Mouse (Mus musculus) left cerebral cortex, postnatal 10 days (tissue): Measurements from ENCODE around the gene Lrp1. TPM values are rescaled to one million over a fixed set of nuclear protein-coding genes. Genes with fewer than 3 reads are reported as not detected.

ENCODE experiments used
- DNase-seq, 2 experiments: peaks; one replicate each; pipeline ENCODE4 v3.0.0; 2021 to 2022; ENCODE audit warnings: low spot score in 2 of 2, mixed read lengths in 1 of 2; ENCODE audit errors: extremely low spot score in 1 of 2
- intact Hi-C: fragments of 180-260 bp; cut with DNase I; formaldehyde crosslinking; loops from one replicate; pipeline ENCODE4 v1.15.1; 2025
- total RNA-seq, 2 experiments: library from RNA; stranded (reverse); gene quantifications; 2 replicates each; pipeline ENCODE4 v1.2.3; 2021

Lrp1 gene
- total RNA-seq, 2 experiments from 2014 or later: 264 to 283 TPM

DNA sequence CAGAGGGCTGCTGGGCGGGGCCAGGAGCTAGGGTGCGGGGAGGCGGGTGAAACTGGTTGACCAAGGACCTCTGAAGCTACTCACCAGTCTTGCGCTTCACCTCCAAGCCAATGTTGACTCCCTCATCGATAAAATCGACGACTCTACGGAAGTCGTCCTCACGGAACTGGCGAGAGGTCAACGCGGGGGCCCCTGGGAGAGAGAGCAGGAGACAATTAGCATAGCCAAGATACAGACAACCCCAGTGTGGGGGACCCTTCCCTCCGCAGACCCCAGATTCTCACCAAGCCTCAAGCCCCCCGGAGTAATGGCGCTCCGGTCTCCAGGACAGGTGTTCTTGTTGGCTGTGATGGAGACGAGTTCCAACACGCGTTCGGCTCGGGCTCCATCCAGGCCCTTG lies 103.0 kb downstream of the Lrp1 start:
- intact Hi-C loops: no loop called here
- no peak for DNase-seq

DNA sequence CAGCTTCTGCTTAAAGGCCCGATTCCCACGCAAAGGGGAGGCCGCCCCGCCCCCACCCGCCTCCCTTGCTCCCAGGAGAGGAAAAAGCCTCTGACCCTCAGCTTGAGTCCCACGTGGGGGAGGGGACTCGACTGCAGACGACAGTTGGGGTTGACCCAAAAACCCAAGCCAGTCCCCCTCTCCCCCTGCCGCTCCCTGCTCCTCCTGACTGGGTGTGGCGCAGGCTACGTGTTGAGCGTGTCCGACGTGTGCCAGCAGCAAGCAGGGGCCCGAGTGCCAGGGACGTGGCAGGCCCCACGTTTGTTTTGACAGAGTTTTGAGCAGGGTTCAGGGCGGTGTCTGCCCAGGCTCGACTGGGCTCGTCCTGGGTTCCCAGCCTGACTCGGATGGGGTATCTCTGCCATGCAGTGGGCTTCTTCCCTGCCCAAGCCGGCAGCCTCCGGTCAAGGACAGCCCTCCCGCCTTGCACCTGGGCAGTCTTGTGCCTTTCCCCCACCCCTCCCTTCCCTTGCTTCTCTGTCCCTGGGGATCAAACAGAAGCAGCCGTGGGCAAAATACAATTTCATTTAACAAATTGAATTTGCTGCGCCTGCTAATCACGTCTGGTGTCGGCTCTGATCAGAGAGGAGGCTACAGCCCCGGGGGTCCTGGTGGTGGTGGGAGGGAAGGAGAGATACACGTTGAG lies 104.2 kb downstream of the Lrp1 start:
- intact Hi-C loops: no loop called here
- DNase-seq: peak in 1 of 2 experiments; percentile 80

DNA sequence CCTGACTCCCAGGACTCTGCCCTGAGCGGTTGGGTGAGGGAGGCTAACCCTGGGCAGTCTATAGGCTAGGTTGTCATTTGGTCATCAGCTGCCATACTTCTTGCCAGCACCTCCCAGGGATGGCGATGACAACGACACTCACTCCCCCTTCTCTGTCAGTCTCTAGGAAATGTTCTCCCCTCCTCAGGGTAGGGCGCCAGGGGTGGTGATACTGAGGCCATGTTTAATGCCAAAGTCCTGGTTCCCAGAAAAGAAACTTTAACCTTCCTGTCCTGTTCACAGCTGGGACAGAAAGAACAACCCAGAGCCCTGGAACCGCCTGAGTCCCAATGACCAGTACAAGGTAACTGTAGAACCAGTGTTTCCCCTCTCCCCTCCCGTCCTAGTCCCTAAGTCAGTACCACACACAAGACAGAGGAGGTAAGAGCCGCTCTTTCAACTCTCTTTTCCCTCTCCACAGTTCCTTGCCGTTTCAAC lies 104.9 kb downstream of the Lrp1 start:
- no peak for DNase-seq

DNA sequence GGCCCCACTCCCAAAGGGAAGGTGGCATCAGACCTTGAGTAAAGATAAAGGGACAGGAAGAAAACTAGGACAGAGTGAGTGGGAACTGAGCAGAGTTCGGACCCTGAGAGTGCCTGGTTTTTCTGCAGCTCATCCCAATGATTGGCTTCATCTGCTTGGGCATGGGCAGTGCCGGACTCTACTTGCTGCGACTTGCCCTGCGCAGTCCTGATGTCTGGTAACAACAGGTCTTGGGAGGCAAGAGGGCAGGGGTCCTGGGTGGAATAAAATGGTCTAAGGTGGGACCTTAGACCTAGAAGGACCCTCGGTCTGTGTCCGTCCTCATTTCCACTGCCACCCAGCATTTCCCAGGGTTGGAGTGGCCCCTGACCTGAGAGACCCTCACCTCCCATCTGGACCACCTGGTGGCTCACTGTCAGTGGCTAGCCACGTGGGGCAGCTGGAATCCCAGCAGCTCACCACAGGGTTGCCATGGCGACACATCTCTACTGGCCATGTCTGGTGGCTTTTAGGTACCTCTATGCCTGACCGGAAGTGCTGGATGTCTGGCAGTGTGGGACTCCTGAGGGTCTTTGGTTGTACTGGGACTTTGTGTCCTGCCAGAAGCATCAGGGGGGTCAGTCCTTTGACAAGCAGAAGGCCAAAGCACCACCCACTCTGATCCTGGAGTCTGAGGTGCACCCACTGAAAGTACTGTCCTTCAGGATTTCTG lies 105.5 kb downstream of the Lrp1 start:
- intact Hi-C loops: no loop called here
- DNase-seq: peak in 1 of 2 experiments; percentile 63

More for the DNA sequence above, 104.9 kb downstream of the Lrp1 start:
- intact Hi-C loops: no loop called here

DNA sequence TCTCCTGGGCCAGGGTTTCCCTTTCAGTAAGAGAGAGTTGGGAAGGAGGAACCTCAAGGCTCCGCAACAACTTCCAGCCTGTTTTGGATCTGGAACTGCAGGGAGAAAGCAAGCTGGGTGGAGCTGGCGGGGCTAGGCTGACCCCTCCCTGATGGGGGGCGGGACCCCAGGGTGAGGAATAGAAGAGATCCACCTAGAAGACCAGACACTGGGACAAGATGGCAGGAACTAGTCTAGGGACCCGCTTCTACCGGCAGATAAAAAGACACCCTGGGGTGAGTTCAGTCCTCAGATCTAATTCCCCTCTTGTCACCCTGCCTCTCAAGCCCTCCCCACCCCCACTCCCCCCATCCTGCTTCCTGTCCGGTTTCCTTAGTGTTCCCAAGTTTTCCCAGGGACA lies 106.2 kb downstream of the Lrp1 start, which contains the start of gene Ndufa4l2:
TSS of gene Ndufa4l2 (plus strand) at position 204 of the 400 bp plus-strand sequence.
- DNase-seq: peak in 1 of 2 experiments; percentile 79
- intact Hi-C loops: no loop called here

DNA sequence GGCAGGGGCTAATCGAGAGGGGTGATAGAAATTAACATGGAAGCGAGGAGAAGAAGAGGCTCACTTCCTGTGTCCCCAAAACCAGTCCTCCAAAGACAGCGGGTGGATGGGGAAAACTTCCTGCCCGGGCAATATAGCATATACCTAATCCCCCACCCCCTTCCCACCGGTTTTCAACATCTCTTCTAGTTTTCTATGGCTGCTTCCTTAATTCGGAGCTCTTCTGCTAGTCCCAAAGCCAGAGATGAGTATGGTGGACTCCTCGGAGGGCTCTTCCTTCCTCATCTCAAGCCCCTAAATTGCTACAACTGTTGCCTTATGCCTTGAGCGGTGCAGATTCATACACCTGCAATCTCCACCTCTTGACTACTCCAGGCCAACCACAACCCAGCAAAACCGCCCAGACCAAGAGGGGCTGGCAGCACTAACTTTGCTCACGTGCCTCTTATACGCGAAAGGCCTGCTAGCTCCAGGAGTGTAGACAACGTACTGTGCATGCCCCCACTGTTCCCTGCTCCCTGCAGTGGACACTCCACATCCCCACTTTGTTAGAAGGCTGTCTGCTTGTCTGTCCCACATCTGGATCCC lies 106.7 kb downstream of the Lrp1 start:
- DNase-seq: no peak
- intact Hi-C loops: no loop called here

DNA sequence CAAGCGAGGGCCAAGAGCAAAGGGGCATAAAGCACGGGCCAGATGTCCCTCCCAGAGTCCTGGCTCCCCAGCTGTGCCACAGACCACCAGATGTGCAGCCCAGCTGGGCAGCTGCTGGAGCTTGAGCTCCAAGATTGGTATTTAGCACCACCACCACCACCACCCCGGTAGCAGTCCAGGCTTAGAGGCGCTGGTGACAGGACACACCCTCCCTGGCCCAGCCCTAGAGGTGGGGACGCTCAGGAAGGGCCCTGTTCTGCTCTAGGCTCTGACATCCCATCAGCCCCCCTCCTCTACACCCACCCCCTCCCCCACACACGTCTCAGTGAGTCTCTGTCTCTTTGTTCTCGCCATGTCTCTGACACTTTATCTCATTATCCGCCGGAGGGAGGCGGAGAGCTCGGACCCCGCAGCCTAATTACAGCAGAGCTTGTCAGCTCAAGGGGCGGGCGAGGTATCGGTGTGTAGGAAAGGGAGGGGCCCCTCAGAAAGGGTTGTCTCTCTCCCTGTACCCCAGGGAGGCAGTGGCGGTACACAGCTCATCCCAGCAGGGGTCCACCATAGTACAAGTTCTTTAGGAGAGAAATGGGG lies 107.4 kb downstream of the Lrp1 start:
- intact Hi-C loops: loop anchor here (1.0 kb wide), 1 partner anchor 23 kb away; no protein-coding TSS in a partner anchor
- no peak for DNase-seq

DNA sequence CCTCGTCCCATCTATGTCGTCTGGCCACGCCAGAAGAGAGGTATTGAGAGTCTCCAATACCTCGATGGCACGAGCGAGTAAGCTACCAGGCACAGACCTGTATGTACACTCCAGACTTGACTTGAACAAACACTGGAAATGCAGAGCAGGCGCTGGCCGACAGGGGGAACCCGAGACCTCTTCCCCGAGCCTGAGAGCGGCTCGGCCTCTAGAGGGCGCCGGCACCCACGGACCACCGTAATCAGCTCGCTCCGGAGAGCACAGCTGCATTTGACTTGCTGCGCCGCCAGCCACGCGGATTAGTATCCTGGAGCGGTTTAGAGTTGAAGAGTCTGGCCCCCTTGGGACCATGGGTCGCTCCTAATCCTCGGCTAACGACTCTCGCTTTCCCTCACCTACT lies 108.1 kb downstream of the Lrp1 start:
- DNase-seq: peak; percentile 91 to 92
- intact Hi-C loops: loop anchor here (1.0 kb wide), 1 partner anchor 23 kb away; no protein-coding TSS in a partner anchor

DNA sequence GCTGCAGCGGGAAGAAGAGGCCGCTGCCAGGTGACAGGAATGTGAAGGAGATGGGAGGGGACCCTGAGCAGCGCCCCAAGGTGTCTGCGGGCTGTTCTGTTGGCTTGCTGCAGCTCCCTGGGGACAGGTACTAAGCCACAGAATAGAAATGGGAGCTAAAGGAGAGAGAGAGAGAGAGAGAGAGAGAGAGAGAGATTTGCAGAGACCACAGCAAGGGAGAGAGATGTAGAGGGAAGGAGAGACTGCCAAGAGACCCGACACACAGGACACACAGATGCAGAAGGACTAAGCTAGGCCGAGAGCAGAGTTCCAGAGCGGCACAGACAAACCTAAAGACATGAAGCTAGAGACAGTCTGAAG lies 108.7 kb downstream of the Lrp1 start:
- DNase-seq: no peak
- intact Hi-C loops: no loop called here

DNA sequence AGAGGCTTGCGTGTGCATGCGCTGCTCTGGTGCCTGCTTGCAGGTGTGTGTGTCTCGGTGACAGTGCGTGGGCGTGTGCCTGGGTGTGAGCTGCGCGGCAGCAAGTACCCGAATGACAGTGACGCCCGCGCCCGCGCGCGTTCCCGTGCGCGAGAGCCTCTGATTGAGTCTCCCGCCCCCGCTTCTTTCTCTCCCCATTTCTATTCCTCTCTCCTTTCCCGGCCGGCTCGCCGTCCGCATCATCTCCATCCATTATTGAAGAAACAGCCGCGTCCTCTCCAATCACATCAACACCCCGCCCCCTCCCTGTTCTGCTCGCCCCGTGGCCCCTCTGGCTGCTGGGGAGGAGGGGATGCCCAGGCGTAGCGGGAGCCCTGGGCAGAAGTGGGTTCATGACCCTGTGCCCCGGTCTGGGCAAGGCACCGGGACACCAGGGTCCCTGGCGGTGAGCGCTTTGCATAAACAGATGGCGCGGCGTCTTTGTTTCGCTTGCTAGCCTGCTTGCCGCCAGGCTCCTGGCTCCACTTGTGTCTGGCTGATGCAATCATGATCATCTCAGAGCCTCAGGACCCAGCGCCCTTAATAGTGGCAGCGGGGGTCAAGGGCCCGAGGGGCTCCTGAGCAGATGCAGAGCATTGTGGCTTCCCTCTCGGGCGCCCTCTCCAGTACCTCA lies 109.2 kb downstream of the Lrp1 start:
- peak; percentile 87 to 90 for DNase-seq
- intact Hi-C loops: no loop called here

DNA sequence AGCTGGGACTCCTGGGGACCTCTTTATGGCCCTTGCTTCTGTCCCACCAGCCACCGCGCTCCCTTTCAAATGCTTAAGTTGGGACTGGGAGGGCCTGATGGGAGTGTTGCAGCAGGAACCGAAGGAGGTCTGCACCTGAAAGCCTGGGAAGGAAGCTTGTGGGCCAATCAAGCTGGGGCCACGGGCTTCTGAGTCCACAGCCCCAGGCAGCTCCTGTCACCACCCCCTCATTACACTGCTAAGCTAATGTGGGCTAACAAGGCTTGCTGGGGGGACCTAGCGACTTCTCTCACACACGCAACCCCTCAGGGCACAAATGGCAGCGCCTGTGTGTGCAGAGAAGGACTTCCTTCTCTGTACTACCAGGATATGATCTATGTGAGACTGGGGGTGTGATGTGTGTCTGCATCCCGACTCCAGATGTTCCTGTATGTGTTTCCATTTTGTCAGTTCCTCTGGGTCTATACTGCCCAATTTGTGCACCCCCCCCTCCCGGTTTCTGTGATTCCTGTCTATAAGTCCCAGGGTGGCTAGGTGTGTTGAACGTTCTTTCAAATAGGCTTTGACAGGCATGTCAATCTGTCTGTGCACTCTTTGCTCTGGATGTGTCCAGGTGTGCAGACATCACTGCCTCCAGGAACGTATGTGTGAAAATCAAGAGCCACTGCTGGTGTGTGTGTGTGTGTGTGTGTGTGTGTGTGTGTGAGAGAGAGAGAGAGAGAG lies 109.9 kb downstream of the Lrp1 start:
- no peak for DNase-seq
- intact Hi-C loops: no loop called here

DNA sequence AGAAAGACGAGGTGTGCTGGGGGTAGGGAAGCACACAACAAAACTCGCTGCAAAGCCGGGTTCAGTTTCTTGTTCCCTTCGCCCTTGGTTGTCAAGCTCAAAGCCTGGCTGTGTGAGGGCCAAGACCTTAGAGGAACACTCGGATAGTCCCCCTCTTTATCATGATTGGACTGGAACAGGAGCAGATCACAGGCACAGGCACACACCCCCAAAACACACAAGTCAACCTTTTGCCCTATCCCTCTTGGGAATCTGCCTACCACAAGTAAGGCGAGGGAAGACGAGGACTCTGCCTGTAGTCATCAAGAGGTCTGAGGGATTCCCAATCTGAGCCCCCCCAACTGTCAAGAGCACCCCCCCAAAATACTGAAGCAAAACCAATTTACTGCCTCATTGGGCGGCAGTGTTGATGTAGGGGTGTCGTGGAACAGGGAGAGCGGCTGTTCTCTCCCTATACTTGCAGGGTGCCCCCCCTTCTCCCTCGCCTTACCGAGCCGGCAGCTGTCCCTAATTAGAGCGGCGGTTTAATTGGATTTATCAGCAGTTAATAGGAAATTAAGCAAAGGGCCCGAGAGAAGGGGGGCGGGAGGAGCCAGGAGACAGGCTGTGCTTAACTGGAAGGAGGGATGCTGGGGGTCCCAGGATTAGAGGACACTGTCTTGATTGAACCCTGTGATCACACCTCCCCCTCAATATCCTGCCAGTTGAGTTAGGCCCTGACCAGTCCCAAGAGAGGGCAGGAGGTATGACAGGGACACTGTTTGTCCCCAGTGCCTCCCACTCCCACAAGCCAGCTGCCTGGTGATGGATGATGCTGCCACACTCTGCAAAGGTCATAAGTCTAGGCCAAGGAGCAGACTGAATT lies 110.9 kb downstream of the Lrp1 start:
- no peak for DNase-seq
- intact Hi-C loops: no loop called here

DNA sequence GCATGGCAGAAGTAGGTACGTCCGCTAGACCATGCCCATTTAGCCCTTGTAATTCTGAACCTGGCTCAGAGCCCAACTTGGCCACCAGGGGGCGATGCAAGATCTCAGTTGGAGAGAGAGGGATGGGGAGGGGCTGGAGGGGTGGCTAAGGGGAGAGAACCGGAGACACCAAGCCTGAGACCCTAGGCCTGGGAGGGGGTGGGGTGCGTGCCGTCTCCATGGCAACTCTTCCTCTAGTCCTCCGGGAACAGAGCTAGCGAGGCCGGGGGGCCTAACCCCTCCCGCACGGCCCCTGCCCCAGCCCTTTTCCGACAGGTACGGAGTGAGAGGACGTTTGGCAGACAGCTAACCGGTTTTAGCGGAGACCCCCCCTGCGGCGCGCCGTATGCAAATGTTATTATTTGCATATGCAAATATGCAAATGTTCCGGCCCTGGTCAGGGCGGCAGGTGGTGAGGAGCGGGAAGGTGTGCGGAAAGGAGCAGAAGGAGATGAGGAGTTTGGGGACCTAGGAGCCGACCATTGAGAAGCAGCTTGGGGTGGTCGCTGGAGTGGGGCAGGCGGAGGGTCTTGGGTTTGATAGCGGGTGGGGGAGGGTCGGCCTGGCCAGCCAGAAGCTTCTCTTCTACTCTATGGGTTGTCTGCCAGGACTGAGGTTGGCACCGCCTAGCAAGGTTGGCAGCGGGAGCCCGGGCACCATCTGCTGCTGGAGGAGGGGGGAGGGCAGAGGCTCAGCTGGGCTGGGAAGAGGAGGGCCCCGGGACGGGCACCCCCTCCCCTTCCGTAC lies 111.7 kb downstream of the Lrp1 start:
- intact Hi-C loops: no loop called here
- peak; percentile 77 to 90 for DNase-seq

DNA sequence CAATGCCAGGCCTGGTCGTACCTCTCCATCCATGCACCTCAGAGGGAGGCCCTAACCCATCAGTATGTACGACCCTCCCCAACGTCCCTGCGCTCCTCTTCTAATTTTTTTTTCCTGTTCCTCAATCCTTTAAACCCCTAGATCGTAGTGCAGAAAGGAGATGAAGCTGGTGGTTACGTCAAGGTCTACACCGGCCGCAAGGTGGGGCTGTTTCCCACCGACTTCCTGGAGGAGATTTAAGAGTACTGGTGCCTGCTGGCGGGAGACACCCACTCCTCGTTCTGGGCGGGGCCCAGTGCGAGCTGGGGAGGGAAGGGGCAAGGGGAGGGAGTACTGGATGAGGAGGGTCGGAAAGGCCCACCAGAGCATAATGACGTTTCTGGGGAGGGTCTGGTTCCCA lies 112.7 kb downstream of the Lrp1 start:
- intact Hi-C loops: no loop called here
- DNase-seq: peak; percentile 66 to 87

DNA sequence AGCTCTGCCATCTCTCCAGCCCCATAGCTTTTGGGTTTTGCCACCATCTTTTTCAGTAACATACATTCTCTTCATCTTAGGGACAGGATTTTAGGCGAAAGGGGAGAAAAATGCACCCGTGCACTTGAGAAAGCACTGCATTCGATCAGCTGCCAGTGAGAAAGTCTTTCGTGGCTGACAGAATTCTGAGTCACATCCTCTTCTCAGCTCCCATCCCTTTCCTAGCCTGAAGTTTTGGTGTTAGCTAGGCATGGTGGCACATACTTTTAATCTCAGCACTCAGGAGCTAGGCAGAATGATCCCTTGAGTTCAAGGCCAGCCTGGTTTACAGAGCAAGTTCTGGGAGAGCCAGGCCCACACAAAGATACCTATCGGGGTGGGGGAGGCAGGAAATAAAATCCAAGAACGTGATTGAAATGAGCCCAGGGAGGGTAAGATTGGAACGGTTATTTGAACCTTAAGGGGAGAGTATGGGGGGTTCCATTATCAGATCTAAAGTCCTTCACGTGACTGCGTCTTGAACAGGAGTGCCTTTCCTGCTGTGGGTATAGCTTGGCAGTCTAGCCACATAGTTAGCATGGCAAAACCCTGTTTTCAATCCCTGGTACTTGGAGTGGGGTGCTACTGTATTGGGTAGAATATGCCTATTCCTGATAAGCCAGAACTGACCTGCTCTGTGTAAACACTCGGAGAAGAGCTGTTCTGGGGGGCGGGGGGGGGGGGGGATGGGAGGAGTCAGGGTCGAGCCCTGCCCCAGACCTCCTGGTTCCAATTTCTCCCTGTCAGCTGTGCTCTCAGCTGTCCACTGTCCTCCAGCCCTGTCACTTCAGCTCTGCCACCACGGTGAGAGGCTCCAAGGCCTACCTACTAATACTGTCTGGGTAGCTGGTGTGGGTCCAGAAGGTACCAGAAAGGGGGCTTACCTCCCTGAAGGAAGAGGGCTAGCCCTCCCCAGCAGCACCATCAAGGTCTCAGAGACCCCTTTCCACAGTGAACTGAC lies 119.8 kb downstream of the Lrp1 start, which contains the start of gene Stac3:
TSS of gene Stac3 (plus strand) at position 793 of the 1,000 bp plus-strand sequence.
- DNase-seq: no peak

DNA sequence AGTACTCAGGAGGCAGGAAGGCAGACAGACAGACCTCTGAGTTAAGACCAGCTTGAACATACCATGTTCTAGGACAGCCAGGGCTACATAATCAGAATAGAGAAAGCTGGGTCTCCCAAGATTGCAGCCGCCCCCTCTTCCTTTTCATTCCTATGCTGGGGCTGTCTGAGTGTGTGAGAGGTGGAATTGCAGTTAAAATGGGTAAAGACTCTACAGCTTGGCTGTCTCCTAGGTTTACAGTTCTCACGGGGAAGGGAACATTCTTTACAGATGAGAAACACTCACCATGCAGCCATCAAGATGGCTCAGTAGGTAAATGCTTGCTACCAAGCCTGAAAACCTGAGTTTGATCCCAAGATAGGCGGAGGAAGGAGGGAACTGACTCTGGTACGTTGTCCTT lies 120.9 kb downstream of the Lrp1 start:
- DNase-seq: no peak
- intact Hi-C loops: no loop called here

More for the DNA sequence above, 119.8 kb downstream of the Lrp1 start, which contains the start of gene Stac3:
- intact Hi-C loops: no loop called here
